Mouse (Mus musculus) CH12.LX (cell line): ENCODE results near the gene Cul9. TPM values are rescaled to one million over a fixed set of nuclear protein-coding genes. Genes with fewer than 3 reads are reported as not detected.

Experiments
- DNase-seq: peaks from one replicate; pipeline ENCODE4 v3.0.0-alpha.2; 2013; ENCODE audit errors: extremely low read depth
- H3K27ac ChIP-seq: 2 replicates; pipeline ENCODE4 v1.5.1; 2012; ENCODE audit warnings: low read depth, mild to moderate bottlenecking, control low read depth, moderate library complexity; ENCODE audit not compliant: insufficient read depth
- H3K27me3 ChIP-seq: replicated peaks from 2 replicates; pipeline ENCODE3; 2012; ENCODE audit warnings: inconsistent platforms
- H3K36me3 ChIP-seq, 2 experiments: replicated peaks in 1 of 2; 2 replicates each; pipeline versions ENCODE3 to v1.6.1; 2012; ENCODE audit warnings: inconsistent platforms in 1 of 2, low read length in 1 of 2, mild to moderate bottlenecking in 1 of 2, mixed read lengths in 1 of 2, moderate library complexity in 1 of 2; ENCODE audit not compliant: control insufficient read depth in 1 of 2, insufficient read depth in 1 of 2
- H3K4me1 ChIP-seq, 2 experiments: 2 replicates each; pipeline ENCODE4 v1.6.1; 2012; ENCODE audit warnings: inconsistent platforms in 1 of 2, moderate library complexity in 1 of 2; ENCODE audit not compliant: insufficient read depth in 2 of 2, control insufficient read depth in 1 of 2
- H3K4me2 ChIP-seq: 2 replicates; pipeline ENCODE4 v1.6.1; 2012; ENCODE audit warnings: low read depth, mild to moderate bottlenecking, control low read depth; ENCODE audit not compliant: poor library complexity, insufficient read depth, severe bottlenecking
- H3K4me3 ChIP-seq, 3 experiments: fragments of 150-350 bp in 1 of 3; sonication (generic) in 1 of 3; replicated peaks in 1 of 3; 2 replicates each; pipeline versions ENCODE3 to v1.5.1; 2011 to 2012; ENCODE audit warnings: low read depth in 2 of 3, low read length in 2 of 3, mild to moderate bottlenecking in 2 of 3, moderate library complexity in 2 of 3, control low read depth in 1 of 3, improper control_type of control experiment in 1 of 3, inconsistent platforms in 1 of 3, mixed read lengths in 1 of 3; ENCODE audit not compliant: poor library complexity in 1 of 3
- H3K79me2 ChIP-seq: replicated peaks from 2 replicates; pipeline ENCODE4 v1.6.1; 2012; ENCODE audit warnings: mild to moderate bottlenecking, moderate library complexity; ENCODE audit not compliant: control insufficient read depth, poor library complexity, insufficient read depth, severe bottlenecking; ENCODE audit errors: extremely low read depth
- H3K9ac ChIP-seq: 2 replicates; pipeline ENCODE4 v1.6.1; 2012; ENCODE audit warnings: low read depth, mild to moderate bottlenecking, control low read depth, moderate library complexity; ENCODE audit not compliant: insufficient read depth
- H3K9me3 ChIP-seq: replicated peaks from 2 replicates; pipeline ENCODE3; 2012; ENCODE audit warnings: low read length, inconsistent platforms, mixed read lengths
- BHLHE40 ChIP-seq: IDR thresholded peaks from 2 replicates; pipeline ENCODE4 v1.6.1; 2011; ENCODE audit warnings: mild to moderate bottlenecking, low read depth, low read length, improper control_type of control experiment
- CHD2 ChIP-seq: IDR thresholded peaks from 2 replicates; pipeline ENCODE4 v1.6.1; 2011; ENCODE audit warnings: low read length, improper control_type of control experiment
- CTCF ChIP-seq, 2 experiments: IDR thresholded peaks in 1 of 2; conservative IDR thresholded peaks in 1 of 2; 2 replicates each; pipeline ENCODE4 v1.5.1; 2011 to 2012; ENCODE audit warnings: low read depth in 2 of 2, low read length in 2 of 2, improper control_type of control experiment in 1 of 2, inconsistent platforms in 1 of 2, mild to moderate bottlenecking in 1 of 2, moderate library complexity in 1 of 2
- E2F4 ChIP-seq: IDR thresholded peaks from 2 replicates; pipeline ENCODE4 v1.6.1; 2011; ENCODE audit warnings: low read depth, low read length, improper control_type of control experiment; ENCODE audit not compliant: insufficient replicate concordance
- ELF1 ChIP-seq: IDR thresholded peaks from 2 replicates; pipeline ENCODE4 v1.6.1; 2014; ENCODE audit warnings: low read depth, mild to moderate bottlenecking, inconsistent platforms, low read length, improper control_type of control experiment
- JUN ChIP-seq: IDR thresholded peaks from 2 replicates; pipeline ENCODE4 v1.6.1; 2011; ENCODE audit warnings: low read depth, mild to moderate bottlenecking, low read length, improper control_type of control experiment, moderate library complexity; ENCODE audit not compliant: insufficient read depth
- JUND ChIP-seq: conservative IDR thresholded peaks from 2 replicates; pipeline ENCODE4 v1.6.1; 2011; ENCODE audit warnings: low read depth, low read length, improper control_type of control experiment
- KAT2A ChIP-seq: IDR thresholded peaks from 2 replicates; pipeline ENCODE4 v1.6.1; 2012; ENCODE audit warnings: low read length, improper control_type of control experiment, inconsistent platforms; ENCODE audit not compliant: insufficient replicate concordance
- MAFK ChIP-seq: IDR thresholded peaks from 2 replicates; pipeline ENCODE4 v1.6.1; 2011; ENCODE audit warnings: low read length, improper control_type of control experiment; ENCODE audit not compliant: insufficient replicate concordance
- MAZ ChIP-seq: IDR thresholded peaks from 2 replicates; pipeline ENCODE4 v1.6.1; 2012; ENCODE audit warnings: low read depth, mild to moderate bottlenecking, inconsistent platforms, low read length, improper control_type of control experiment, moderate library complexity
- NRF1 ChIP-seq: IDR thresholded peaks from 2 replicates; pipeline ENCODE4 v1.6.1; 2014; ENCODE audit warnings: low read depth, mild to moderate bottlenecking, inconsistent platforms, low read length, improper control_type of control experiment, moderate library complexity
- PAX5 ChIP-seq: IDR thresholded peaks from 2 replicates; pipeline ENCODE4 v1.6.1; 2012; ENCODE audit warnings: low read length, inconsistent platforms, mixed read lengths
- TCF12 ChIP-seq: IDR thresholded peaks from 2 replicates; pipeline ENCODE4 v1.6.1; 2014; ENCODE audit warnings: low read depth, mild to moderate bottlenecking, inconsistent platforms, low read length, improper control_type of control experiment
- USF2 ChIP-seq: conservative IDR thresholded peaks from 2 replicates; pipeline ENCODE4 v1.6.1; 2011; ENCODE audit warnings: low read depth, low read length, improper control_type of control experiment
- ZKSCAN1 ChIP-seq: IDR thresholded peaks from 2 replicates; pipeline ENCODE4 v1.6.1; 2012; ENCODE audit warnings: low read depth, inconsistent platforms, low read length, improper control_type of control experiment, borderline replicate concordance
- ZMIZ1 ChIP-seq: IDR thresholded peaks from 2 replicates; pipeline ENCODE4 v1.6.1; 2012; ENCODE audit warnings: low read depth, mild to moderate bottlenecking, inconsistent platforms, low read length, improper control_type of control experiment
- dilution Hi-C: fragments of 300-500 bp; cut with MboI; formaldehyde crosslinking; loops from 2 replicates; pipeline ENCODE4 v1.14.3; 2020; ENCODE audit warnings: low sequenced_read_pairs; ENCODE audit not compliant: extremely low pct_unique_long_range_greater_than_20kb, extremely low pct_ligation_motif_present
- in situ Hi-C: fragments of 300-500 bp; cut with MboI; formaldehyde crosslinking; loops from 3 replicates; pipeline ENCODE4 v1.14.3; 2019; ENCODE audit warnings: low sequenced_read_pairs, low pct_ligation_motif_present, low pct_unique_long_range_greater_than_20kb, mixed read lengths
- polyA plus RNA-seq: library from polyadenylated mRNA; unstranded; fragments of >175 nt; gene quantifications from 2 replicates; pipeline ENCODE4 v1.2.1, GENCODE M21; 2012; ENCODE audit warnings: low read depth; ENCODE audit not compliant: insufficient read length
- total RNA-seq, 2 experiments: library from RNA; depleted of rRNA; stranded (reverse); fragments of 300-350 nt in 1 of 2; fragments of >200 nt in 1 of 2; gene quantifications; 2 replicates each; pipeline ENCODE4 v1.2.3; 2012 to 2014

Gene Cul9
- total and polyA plus RNA-seq, 3 experiments: 0.08 to 0.27 TPM; not detected in 1

DNA sequence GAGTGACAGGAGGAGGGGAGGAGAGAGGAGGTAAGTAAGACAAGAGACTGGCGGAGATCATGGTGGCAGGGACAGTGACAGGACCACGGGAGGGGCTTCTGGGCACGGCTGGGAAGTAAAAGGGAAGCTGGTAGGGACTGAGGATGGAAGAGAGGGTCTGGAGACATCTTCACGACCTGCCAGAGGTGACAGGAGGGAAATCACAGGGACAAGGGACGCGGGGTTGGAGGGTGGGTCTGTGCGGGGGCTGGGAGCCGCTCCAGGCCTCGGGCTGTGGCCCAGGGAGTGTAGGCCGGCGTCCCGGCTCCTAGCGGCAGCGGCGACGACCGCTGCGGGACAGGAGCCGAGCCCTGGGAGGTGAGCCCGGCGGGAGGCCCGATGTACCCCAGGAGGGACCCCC, 59.2 kb downstream of the Cul9 start:
- Histone ChIP-seq H3K27me3 (peaks cover 84% of the 10 kb centered on the region), H3K36me3 (no peaks in the 10 kb centered on the region), H3K27ac (no peak overlapping the region), H3K79me2 (no peaks in the 10 kb centered on the region), H3K4me2 (no peak overlapping the region)
- dilution Hi-C loops: no loop called here
- in situ Hi-C loops: no loop called here
- TF ChIP-seq KAT2A: no peak
- TF ChIP-seq ZKSCAN1: no peak
- no peak for TF ChIP-seq CHD2
- TF ChIP-seq JUND: no peak
- TF ChIP-seq USF2: no peak
- no peak for TF ChIP-seq NRF1
- no peak for TF ChIP-seq E2F4
- TF ChIP-seq, all 38 proteins: peak for 0
- DNase-seq: no peak
- H3K4me1 ChIP-seq: peaks cover 12 to 13% of the 10 kb centered on the region in 2 experiments
- H3K9me3 ChIP-seq: no peaks in the 10 kb centered on the region
- H3K9ac ChIP-seq: no peak overlapping the region
- H3K4me3 ChIP-seq: no peak overlapping the region

DNA sequence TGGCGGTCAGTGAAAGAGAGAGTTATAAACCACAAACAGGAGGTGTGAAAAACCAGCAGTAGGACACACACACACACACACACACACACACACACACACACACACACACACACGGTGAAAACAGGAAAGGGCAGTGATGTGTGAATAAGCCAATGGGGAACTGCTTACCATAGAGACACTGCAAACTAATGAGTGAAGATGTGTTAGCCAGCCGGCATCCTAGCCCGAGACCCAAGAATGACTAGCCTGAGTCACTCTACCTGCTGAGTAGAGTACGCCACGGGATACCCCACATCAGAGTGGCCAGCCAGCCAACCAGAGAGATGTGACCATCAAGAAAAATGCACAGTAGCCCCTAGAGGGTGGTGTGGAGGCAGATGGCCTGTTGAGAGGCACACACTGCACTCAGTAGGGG, 61.7 kb downstream of the Cul9 start:
- TF ChIP-seq BHLHE40: no peak
- peak in 1 of 2 experiments; percentile 46; a peak in 2 of 4 replicates for TF ChIP-seq CTCF (conservative IDR thresholded peaks at IDR 0.05 in 1 of 2, IDR thresholded peaks at IDR 0.05 in 1 of 2; ENCODE audit: low read depth in 2 of 2, low read length in 2 of 2)
- no peak for TF ChIP-seq ELF1
- TF ChIP-seq MAZ: no peak
- TF ChIP-seq TCF12: no peak
- no peak for TF ChIP-seq E2F4
- TF ChIP-seq JUN: no peak
- no peak for TF ChIP-seq CHD2
- 0 out of 2 replicates have a peak, but pooled peaks have one; percentile 9 for TF ChIP-seq MAFK
- no peak for TF ChIP-seq PAX5
- TF ChIP-seq ZMIZ1: no peak
- TF ChIP-seq, all 38 proteins: peak for 2
- Histone ChIP-seq H3K36me3 (no peaks in the 10 kb centered on the region), H3K27ac (no peak overlapping the region), H3K9me3 (no peaks in the 10 kb centered on the region), H3K4me2 (peak overlapping the region; percentile 45), H3K9ac (0 out of 2 replicates have a peak overlapping the region, but pooled peaks have one; percentile 13), H3K4me1 (peaks cover 12 to 13% of the 10 kb centered on the region in 2 experiments), H3K79me2 (no peaks in the 10 kb centered on the region), H3K27me3 (peaks cover 92% of the 10 kb centered on the region), H3K4me3 (peak overlapping the region in 1 of 3 experiments; percentile 5)
- in situ Hi-C loops: no loop called here
- DNase-seq: no peak
- dilution Hi-C loops: no loop called here
